Mouse (Mus musculus): Measurements from ENCODE around the gene Gpx3. TPM values are rescaled to one million over a fixed set of nuclear protein-coding genes. Genes with fewer than 3 reads are reported as not detected.

Gene Gpx3
- polyA plus RNA-seq, 1 experiment from 2014 or later = 101 TPM

DNA sequence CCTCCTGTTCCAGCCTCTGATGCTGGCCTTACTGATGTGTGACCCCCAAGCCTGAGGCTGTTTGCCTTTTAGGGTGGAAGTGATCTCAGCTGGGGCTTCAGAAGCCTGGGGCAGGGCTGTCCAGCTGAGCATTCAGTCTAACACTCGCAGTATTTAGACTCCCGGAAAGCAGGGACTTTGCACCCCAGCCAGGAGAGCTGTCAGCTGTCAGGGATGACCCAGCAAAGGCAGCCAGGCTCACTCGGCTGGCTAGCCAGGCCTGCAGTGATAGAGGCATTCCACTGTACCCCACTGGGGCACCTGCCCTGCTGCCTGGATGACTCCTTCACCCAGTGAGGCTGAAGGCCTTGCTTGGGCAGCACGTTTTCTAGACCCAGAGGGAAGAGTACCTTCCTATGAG, 3.7 kb downstream of the Gpx3 start:
- H3K27ac ChIP-seq (ENCODE audit: low read depth, low read length) = no peak overlapping the region
- 72% methylated on average over 4 of the region's 4 CpGs for WGBS
- no peaks in the 10 kb centered on the region for H3K9me3 ChIP-seq (ENCODE audit: control insufficient read depth, low read length)
- no peak overlapping the region for H3K9ac ChIP-seq (ENCODE audit: low read depth, low read length)
- no peak overlapping the region for H3K4me3 ChIP-seq (ENCODE audit: low read length)
- H3K4me1 ChIP-seq (ENCODE audit: control insufficient read depth, insufficient read depth, low read length) = peaks cover 8% of the 10 kb centered on the region; the same call in 1 of the 2 replicates
- no peaks in the 10 kb centered on the region for H3K27me3 ChIP-seq (ENCODE audit: control insufficient read depth, insufficient read depth, low read length)
- H3K4me2 ChIP-seq (replicated peaks; ENCODE audit: low read depth, low read length) = no peak overlapping the region
- peaks cover 21% of the 10 kb centered on the region for H3K36me3 ChIP-seq (ENCODE audit: control insufficient read depth, insufficient read depth, low read length)
- no peak for ATAC-seq (ENCODE audit: low FRiP score, low TSS enrichment)

DNA sequence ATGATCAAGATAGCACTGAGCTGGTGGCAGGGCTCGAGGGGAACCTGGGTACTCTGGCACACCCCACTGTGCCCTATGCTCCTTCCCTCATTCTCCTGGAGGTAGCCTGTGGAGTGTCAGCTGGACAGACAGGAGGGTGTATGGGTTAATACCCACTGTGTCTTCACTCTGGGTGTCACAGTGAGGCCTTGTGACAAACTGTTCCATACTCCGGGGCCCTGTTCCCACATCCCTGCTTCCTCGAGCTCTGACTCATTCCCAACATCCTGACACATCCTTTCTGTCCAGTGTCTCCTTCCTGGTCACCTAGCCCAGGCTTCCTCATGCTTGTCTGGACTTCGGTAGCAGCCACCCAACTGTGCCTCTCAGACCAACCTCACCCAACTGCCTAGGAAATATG, 4.2 kb downstream of the Gpx3 start:
- H3K9ac ChIP-seq (ENCODE audit: low read depth, low read length) = no peak overlapping the region
- 79% methylated on average over 4 of the region's 4 CpGs for WGBS
- H3K9me3 ChIP-seq (ENCODE audit: control insufficient read depth, low read length) = no peaks in the 10 kb centered on the region
- H3K4me2 ChIP-seq (replicated peaks; ENCODE audit: low read depth, low read length) = no peak overlapping the region
- no peak for ATAC-seq (ENCODE audit: low FRiP score, low TSS enrichment)
- no peak overlapping the region for H3K4me3 ChIP-seq (ENCODE audit: low read length)
- peaks cover 8% of the 10 kb centered on the region; the same call in 1 of the 2 replicates for H3K4me1 ChIP-seq (ENCODE audit: control insufficient read depth, insufficient read depth, low read length)
- H3K36me3 ChIP-seq (ENCODE audit: control insufficient read depth, insufficient read depth, low read length) = peaks cover 21% of the 10 kb centered on the region
- no peak overlapping the region for H3K27ac ChIP-seq (ENCODE audit: low read depth, low read length)
- no peaks in the 10 kb centered on the region for H3K27me3 ChIP-seq (ENCODE audit: control insufficient read depth, insufficient read depth, low read length)

DNA sequence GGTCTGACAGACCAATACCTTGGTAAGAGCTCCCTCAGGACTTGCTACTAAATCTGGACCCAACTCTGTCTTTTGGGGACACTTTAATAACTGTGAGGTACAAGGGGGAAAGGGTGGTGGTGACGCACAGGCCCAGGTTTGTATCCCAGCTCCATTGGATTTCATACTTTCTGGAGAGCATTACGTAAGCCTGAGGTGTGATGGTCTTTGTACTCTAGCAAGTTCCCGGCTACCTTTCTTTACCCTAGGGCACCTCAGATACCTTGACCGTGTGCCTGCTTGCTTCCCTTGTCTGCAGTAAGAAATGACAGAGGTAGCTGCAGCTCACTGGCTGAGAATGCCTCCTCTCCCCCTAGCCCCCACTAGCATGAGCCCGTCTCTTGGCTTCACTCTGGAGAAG, 5.0 kb downstream of the Gpx3 start:
- Histone ChIP-seq H3K36me3 (ENCODE audit: control insufficient read depth, insufficient read depth, low read length) (peaks cover 24% of the 10 kb centered on the region), H3K9me3 (ENCODE audit: control insufficient read depth, low read length) (no peaks in the 10 kb centered on the region), H3K4me1 (ENCODE audit: control insufficient read depth, insufficient read depth, low read length) (peaks cover 7% of the 10 kb centered on the region; the same call in 1 of the 2 replicates), H3K27me3 (ENCODE audit: control insufficient read depth, insufficient read depth, low read length) (no peaks in the 10 kb centered on the region), H3K27ac (ENCODE audit: low read depth, low read length) (no peak overlapping the region), H3K4me3 (ENCODE audit: low read length) (no peak overlapping the region), H3K9ac (ENCODE audit: low read depth, low read length) (no peak overlapping the region), H3K4me2 (replicated peaks; ENCODE audit: low read depth, low read length) (no peak overlapping the region)
- 87% methylated on average over 5 of the region's 5 CpGs for WGBS
- ATAC-seq (ENCODE audit: low FRiP score, low TSS enrichment) = no peak

DNA sequence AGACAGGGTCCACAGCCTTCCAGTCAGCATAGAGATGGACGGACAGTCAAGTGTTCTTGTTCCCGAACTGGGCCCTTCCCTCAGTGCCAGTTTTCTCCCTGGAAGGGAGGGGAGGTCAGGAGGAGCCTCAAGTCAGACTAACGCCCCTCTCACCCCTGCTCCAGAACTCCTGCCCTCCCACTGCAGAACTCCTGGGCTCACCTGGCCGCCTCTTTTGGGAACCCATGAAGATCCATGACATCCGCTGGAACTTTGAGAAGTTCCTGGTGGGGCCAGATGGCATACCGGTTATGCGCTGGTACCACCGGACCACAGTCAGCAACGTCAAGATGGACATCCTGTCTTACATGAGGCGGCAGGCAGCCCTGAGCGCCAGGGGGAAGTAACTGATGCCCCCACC, 7.0 kb downstream of the Gpx3 start:
- no peak overlapping the region for H3K4me3 ChIP-seq (ENCODE audit: low read length)
- H3K27me3 ChIP-seq (ENCODE audit: control insufficient read depth, insufficient read depth, low read length) = no peaks in the 10 kb centered on the region
- H3K9me3 ChIP-seq (ENCODE audit: control insufficient read depth, low read length) = no peaks in the 10 kb centered on the region
- no peak for ATAC-seq (ENCODE audit: low FRiP score, low TSS enrichment)
- no peaks in the 10 kb centered on the region for H3K4me1 ChIP-seq (ENCODE audit: control insufficient read depth, insufficient read depth, low read length)
- no peak overlapping the region for H3K4me2 ChIP-seq (replicated peaks; ENCODE audit: low read depth, low read length)
- no peak overlapping the region for H3K27ac ChIP-seq (ENCODE audit: low read depth, low read length)
- H3K36me3 ChIP-seq (ENCODE audit: control insufficient read depth, insufficient read depth, low read length) = peaks cover 32% of the 10 kb centered on the region
- 93% methylated on average over 11 of the region's 11 CpGs for WGBS
- no peak overlapping the region for H3K9ac ChIP-seq (ENCODE audit: low read depth, low read length)

DNA sequence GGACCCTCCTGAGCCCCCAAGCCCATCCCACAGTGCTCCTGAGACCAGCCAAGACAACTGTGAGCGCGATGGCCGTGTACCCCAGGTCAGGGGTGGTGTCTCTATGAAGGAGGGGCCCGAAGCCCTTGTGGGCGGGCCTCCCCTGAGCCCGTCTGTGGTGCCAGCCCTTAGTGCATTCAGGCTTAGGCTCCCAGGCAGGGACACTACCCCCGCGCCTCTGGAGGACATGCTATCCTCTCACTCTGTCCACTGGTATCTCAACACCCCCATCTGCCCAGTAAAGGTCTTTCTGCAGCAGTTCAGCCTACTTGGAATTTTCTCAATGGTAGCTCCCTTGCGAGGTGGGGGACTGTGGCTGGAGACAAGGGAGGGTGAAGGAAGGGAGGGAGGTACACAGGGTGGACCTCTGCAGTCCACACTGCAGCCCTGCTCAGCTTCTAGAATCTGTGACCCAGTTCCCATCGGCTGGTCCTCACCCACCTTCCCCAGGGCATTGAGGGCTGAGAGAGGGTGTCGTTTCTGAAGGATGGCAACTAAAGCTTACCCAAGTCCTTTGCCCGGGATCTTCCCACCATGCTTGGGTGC, 7.9 kb downstream of the Gpx3 start:
- Histone ChIP-seq H3K27me3 (ENCODE audit: control insufficient read depth, insufficient read depth, low read length) (no peaks in the 10 kb centered on the region), H3K4me3 (ENCODE audit: low read length) (no peak overlapping the region), H3K4me2 (replicated peaks; ENCODE audit: low read depth, low read length) (no peak overlapping the region), H3K9ac (ENCODE audit: low read depth, low read length) (no peak overlapping the region), H3K4me1 (ENCODE audit: control insufficient read depth, insufficient read depth, low read length) (no peaks in the 10 kb centered on the region), H3K27ac (ENCODE audit: low read depth, low read length) (no peak overlapping the region), H3K9me3 (ENCODE audit: control insufficient read depth, low read length) (no peaks in the 10 kb centered on the region), H3K36me3 (ENCODE audit: control insufficient read depth, insufficient read depth, low read length) (peaks cover 32% of the 10 kb centered on the region)
- 92% methylated on average over 12 of the region's 12 CpGs for WGBS
- no peak for ATAC-seq (ENCODE audit: low FRiP score, low TSS enrichment)

DNA sequence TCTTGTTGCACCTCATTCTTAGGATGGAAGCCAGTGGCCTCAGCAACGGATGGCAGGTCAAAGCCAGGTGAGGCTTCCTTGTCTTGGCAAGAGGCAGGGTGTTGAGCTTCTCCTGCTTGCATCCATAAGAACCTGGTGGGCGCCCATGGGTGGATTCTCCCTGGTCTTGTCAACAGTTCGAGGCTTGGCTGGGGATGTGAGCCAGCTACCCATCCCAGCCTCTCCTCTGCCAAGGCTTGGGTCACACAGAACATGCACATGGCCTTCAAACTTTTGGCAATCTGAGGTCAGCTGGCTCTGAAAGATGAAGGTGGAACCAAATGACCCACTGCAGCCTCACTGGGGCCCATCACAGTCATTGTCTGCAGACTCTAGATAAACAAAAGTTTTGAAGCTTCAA, 8.9 kb downstream of the Gpx3 start:
- H3K36me3 ChIP-seq (ENCODE audit: control insufficient read depth, insufficient read depth, low read length) = peaks cover 39% of the 10 kb centered on the region
- no peak overlapping the region for H3K4me2 ChIP-seq (replicated peaks; ENCODE audit: low read depth, low read length)
- WGBS = 86% methylated on average over 3 of the region's 3 CpGs
- H3K27me3 ChIP-seq (ENCODE audit: control insufficient read depth, insufficient read depth, low read length) = no peaks in the 10 kb centered on the region
- H3K9me3 ChIP-seq (ENCODE audit: control insufficient read depth, low read length) = no peaks in the 10 kb centered on the region
- ATAC-seq (ENCODE audit: low FRiP score, low TSS enrichment) = no peak
- H3K4me1 ChIP-seq (ENCODE audit: control insufficient read depth, insufficient read depth, low read length) = no peaks in the 10 kb centered on the region
- no peak overlapping the region for H3K27ac ChIP-seq (ENCODE audit: low read depth, low read length)
- no peak overlapping the region for H3K4me3 ChIP-seq (ENCODE audit: low read length)
- no peak overlapping the region for H3K9ac ChIP-seq (ENCODE audit: low read depth, low read length)

DNA sequence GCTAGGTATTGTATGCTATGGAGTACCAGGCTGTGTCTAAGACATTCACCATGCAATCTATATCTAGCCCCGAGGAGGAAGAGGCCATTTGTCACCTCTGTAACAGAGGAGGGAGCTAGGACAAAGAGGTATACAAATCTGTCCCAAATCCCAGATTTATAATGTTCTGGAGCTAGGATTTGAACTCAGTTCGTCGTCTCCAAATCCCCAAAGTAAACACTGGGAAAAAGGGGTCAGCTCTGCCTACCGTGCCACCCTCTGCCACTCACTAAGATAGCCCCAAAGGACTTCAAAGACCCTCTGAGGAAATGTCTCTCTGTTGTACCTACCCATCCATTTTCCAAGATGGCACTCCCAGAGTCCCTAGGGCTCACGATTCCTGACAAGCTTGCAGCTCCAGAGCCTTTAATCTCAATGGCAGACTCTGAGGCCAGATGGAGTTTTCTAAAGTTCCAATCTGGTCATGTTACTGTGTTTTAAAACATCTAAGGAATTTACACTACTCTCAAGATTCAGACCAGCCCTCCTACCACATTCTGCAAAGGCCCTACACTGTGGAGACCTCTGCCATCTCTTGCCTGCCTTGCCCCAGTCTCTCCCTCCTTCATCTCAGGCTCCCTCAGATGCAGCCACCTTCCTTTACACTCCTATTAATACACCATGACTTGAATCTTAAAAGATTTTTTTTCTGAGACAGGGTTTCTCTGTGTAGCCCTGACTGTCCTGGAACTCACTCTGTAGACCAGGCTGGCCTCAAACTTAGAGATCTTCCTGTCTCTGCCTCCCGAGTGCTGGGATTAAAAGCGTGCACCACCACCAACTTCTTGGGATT, 9.6 kb downstream of the Gpx3 start:
- Histone ChIP-seq H3K4me3 (ENCODE audit: low read length) (no peak overlapping the region), H3K27ac (ENCODE audit: low read depth, low read length) (no peak overlapping the region), H3K9me3 (ENCODE audit: control insufficient read depth, low read length) (no peaks in the 10 kb centered on the region), H3K4me2 (replicated peaks; ENCODE audit: low read depth, low read length) (no peak overlapping the region), H3K36me3 (ENCODE audit: control insufficient read depth, insufficient read depth, low read length) (peaks cover 43% of the 10 kb centered on the region), H3K4me1 (ENCODE audit: control insufficient read depth, insufficient read depth, low read length) (no peaks in the 10 kb centered on the region), H3K9ac (ENCODE audit: low read depth, low read length) (no peak overlapping the region), H3K27me3 (ENCODE audit: control insufficient read depth, insufficient read depth, low read length) (no peaks in the 10 kb centered on the region)
- WGBS = 89% methylated on average over 7 of the region's 7 CpGs
- no peak for ATAC-seq (ENCODE audit: low FRiP score, low TSS enrichment)

DNA sequence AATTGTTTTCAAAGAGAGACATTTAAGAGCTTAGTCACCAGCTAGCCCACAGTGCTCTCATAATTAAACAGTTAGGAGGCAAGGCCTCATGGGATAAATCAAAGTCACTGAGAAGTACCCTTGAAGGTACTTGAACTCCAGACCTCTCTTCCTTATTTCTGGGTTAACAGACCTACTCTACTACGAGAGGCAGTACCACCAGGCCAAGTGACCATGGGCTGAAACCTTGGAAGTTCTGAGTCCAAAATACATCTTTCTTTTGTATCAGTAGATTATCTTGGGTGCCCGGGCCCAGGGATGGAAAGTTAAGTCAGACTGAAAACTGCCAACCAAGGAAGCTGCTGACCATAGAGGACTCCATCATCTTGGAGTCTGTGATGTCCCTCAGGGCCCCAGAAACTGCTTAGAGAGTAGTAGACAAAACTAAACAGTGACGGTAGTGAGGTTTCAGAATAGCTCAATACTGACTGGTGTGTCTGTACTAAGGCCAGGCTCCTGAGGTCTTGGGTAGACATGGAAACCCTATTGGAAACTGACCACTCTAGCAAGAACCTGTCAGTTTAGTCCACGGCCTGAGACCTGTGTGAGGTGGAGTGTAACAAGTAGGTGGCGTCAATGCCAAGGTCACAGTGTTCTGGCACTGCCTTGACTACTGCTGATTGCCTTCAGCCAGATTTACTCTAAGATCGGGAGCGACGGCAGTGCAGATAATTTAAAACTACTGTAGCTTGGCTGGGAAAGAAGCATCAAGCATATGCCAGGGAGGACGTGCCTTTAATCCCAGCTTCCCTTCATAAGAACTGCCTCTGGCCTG, 10.5 kb downstream of the Gpx3 start:
- 82% methylated on average over 9 of the region's 9 CpGs for WGBS
- no peak overlapping the region for H3K27ac ChIP-seq (ENCODE audit: low read depth, low read length)
- no peak overlapping the region for H3K4me3 ChIP-seq (ENCODE audit: low read length)
- no peak overlapping the region for H3K4me2 ChIP-seq (replicated peaks; ENCODE audit: low read depth, low read length)
- H3K9ac ChIP-seq (ENCODE audit: low read depth, low read length) = no peak overlapping the region
- H3K4me1 ChIP-seq (ENCODE audit: control insufficient read depth, insufficient read depth, low read length) = no peaks in the 10 kb centered on the region
- no peak for ATAC-seq (ENCODE audit: low FRiP score, low TSS enrichment)
- no peaks in the 10 kb centered on the region for H3K27me3 ChIP-seq (ENCODE audit: control insufficient read depth, insufficient read depth, low read length)
- H3K9me3 ChIP-seq (ENCODE audit: control insufficient read depth, low read length) = no peaks in the 10 kb centered on the region
- H3K36me3 ChIP-seq (ENCODE audit: control insufficient read depth, insufficient read depth, low read length) = peaks cover 51% of the 10 kb centered on the region

DNA sequence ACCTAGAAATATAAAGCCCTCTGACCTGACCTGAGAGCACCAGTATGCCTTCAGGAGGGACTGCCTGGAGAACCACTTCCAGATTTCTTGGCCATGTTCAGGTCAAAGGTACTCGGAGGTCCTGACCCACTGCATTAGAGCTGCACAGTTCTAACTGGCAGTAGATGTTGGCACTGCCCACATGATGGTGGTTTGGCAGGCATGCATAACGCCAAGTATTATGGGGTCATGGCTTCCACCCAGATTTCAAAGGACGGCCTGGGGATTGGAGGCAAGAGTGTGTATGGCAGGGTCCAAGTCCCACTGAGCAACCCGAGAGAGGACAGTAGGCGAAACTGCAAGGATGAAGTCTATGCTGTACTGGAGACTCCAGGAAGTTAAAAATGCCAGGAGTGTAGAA, 11.6 kb downstream of the Gpx3 start:
- no peak overlapping the region for H3K27ac ChIP-seq (ENCODE audit: low read depth, low read length)
- WGBS = 96% methylated on average over 5 of the region's 5 CpGs
- H3K9ac ChIP-seq (ENCODE audit: low read depth, low read length) = no peak overlapping the region
- H3K4me1 ChIP-seq (ENCODE audit: control insufficient read depth, insufficient read depth, low read length) = no peaks in the 10 kb centered on the region
- H3K36me3 ChIP-seq (ENCODE audit: control insufficient read depth, insufficient read depth, low read length) = peaks cover 56% of the 10 kb centered on the region
- H3K4me2 ChIP-seq (replicated peaks; ENCODE audit: low read depth, low read length) = no peak overlapping the region
- ATAC-seq (ENCODE audit: low FRiP score, low TSS enrichment) = no peak
- H3K9me3 ChIP-seq (ENCODE audit: control insufficient read depth, low read length) = no peaks in the 10 kb centered on the region
- no peaks in the 10 kb centered on the region for H3K27me3 ChIP-seq (ENCODE audit: control insufficient read depth, insufficient read depth, low read length)
- no peak overlapping the region for H3K4me3 ChIP-seq (ENCODE audit: low read length)

All from kidney, embryonic 14.5 days (tissue).